ENCODE assay signal across 8 mouse cellular contexts in the genomic region with DNA sequence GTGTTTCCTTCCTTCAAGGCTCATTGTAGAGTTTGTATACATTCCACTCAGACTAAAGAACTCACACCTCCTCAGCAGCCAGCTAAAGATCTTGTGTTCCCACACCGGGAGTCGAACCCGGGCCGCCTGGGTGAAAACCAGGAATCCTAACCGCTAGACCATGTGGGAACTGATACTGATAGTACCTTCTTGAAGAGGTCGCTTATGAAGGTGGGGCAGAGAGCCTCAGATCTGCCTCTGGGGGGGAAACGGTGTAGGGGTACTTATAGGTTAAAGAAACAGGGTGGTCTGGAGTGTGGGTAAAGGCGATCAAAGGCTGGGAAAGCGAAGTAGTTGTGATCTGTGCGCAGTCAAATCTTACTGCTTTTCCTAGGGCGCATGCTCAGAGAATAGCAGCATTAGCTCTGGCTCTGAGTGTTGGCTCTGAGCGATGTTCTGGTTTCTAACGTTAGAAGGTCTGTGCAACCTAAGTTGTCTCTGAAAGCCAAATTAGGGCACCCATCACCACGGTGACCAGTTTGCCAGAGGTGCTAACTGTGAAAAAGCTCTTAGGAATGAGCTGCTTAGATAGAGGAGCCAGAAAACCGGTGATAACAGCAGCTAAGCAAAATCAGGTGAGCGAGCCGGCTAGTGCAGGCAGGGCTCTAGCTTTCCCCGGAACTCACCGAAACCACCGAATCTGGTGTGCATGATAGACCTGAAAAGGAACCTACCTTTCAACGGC.
DNase-seq lines count a peak whose midpoint lies in the region; ATAC-seq lines count a peak whose summit lies in the region.

No protein-coding gene starts in this region.

- H3K4me3 ChIP-seq in heart, embryonic 16.5 days (ENCODE audit: low read length) = peak overlapping the region; percentile 44
- H3K4me3 ChIP-seq in liver, embryonic 16.5 days (ENCODE audit: low read depth, low read length) = peak overlapping the region; percentile 35

- H3K27ac ChIP-seq in heart, embryonic 16.5 days (ENCODE audit: low read length) = no peak overlapping the region
- no peak overlapping the region for H3K27ac ChIP-seq in liver, embryonic 16.5 days (ENCODE audit: low read length)

- peak overlapping the region; percentile 70 for H3K4me2 ChIP-seq in heart, embryonic 16.5 days (ENCODE audit: low read depth, low read length)
- peak overlapping the region; percentile 52 for H3K4me2 ChIP-seq in liver, embryonic 16.5 days (ENCODE audit: low read depth, low read length)

- ATAC-seq in heart, embryonic 16.5 days (replicated peaks; ENCODE audit: extremely low read depth, insufficient read depth, low FRiP score) = no peak
- 0 out of 2 replicates have a peak, but pooled peaks have one; percentile 13 for ATAC-seq in liver, embryonic 16.5 days (ENCODE audit: low read depth)

- H3K9me3 ChIP-seq in heart, embryonic 16.5 days (replicated peaks; ENCODE audit: control insufficient read depth, low read length) = no peaks in the 10 kb centered on the region
- no peaks in the 10 kb centered on the region for H3K9me3 ChIP-seq in liver, embryonic 16.5 days (replicated peaks; ENCODE audit: control insufficient read depth, low read length)

- H3K36me3 ChIP-seq in heart, embryonic 16.5 days (ENCODE audit: control insufficient read depth, insufficient read depth) = no peaks in the 10 kb centered on the region
- no peaks in the 10 kb centered on the region for H3K36me3 ChIP-seq in liver, embryonic 16.5 days (ENCODE audit: control insufficient read depth, insufficient read depth)

- WGBS in heart, embryonic 16.5 days = 11% methylated on average over 21 of the region's 21 CpGs
- 12% methylated on average over 21 of the region's 21 CpGs for WGBS in liver, embryonic 16.5 days (ENCODE audit: insufficient replicate concordance)

- H3K27me3 ChIP-seq in heart, embryonic 16.5 days (ENCODE audit: control insufficient read depth, insufficient read depth, low read length) = peaks cover 7% of the 10 kb centered on the region; the same call in 1 of the 2 replicates
- H3K27me3 ChIP-seq in liver, embryonic 16.5 days (ENCODE audit: control insufficient read depth, insufficient read depth, low read depth, low read length) = peaks cover 3% of the 10 kb centered on the region; the same call in 1 of the 2 replicates

- 0 out of 2 replicates have a peak overlapping the region, but pooled peaks have one; percentile 8 for H3K9ac ChIP-seq in heart, embryonic 16.5 days (ENCODE audit: low read length)
- H3K9ac ChIP-seq in liver, embryonic 16.5 days (ENCODE audit: low read depth, low read length) = no peak overlapping the region

- peaks cover 10% of the 10 kb centered on the region; the same call in 1 of the 2 replicates for H3K4me1 ChIP-seq in heart, embryonic 16.5 days (ENCODE audit: control insufficient read depth, insufficient read depth, low read length)
- H3K4me1 ChIP-seq in liver, embryonic 16.5 days (ENCODE audit: control insufficient read depth, low read depth, low read length) = no peaks in the 10 kb centered on the region

- DNase-seq in ovary, postnatal 14 days (ENCODE audit: low spot score) = peak; percentile 8
- DNase-seq in ovary, postnatal 36 days (ENCODE audit: low spot score) = no peak
- peak; percentile 75 for DNase-seq in embryo, embryonic 10 days (ENCODE audit: low spot score)
- peak; percentile 65 for DNase-seq in layer of hippocampus, adult 11-12 months (ENCODE audit: low spot score)
- peak; percentile 64 to 76 for DNase-seq in right cerebral cortex, postnatal 10 days (ENCODE audit: low spot score in 2 of 2)
- no peak for DNase-seq in ovary, postnatal 10 days (ENCODE audit: low spot score)

Comparison
In these comparisons a context has a peak if more than half of its experiments do, and no peak if none do; other contexts are left out.
1. DNase-seq: peak in ovary, postnatal 14 days (single experiment), embryo, embryonic 10 days (single experiment), layer of hippocampus, adult 11-12 months (single experiment) and right cerebral cortex, postnatal 10 days (2 of 2); none in ovary, postnatal 36 days (single experiment) and ovary, postnatal 10 days (single experiment).